Mouse (Mus musculus) thymus, adult 2 months (tissue): Measurements from ENCODE around the gene Atp13a2. TPM values are rescaled to one million over a fixed set of nuclear protein-coding genes. Genes with fewer than 3 reads are reported as not detected.

Experiments used
- DNase-seq: peaks from one replicate; pipeline ENCODE4 v3.0.0; 2021
- H3K27ac ChIP-seq: fragments of 200-500 bp; 2 replicates; pipeline ENCODE4 v1.5.1; 2012; ENCODE audit warnings: low read length, control low read depth; ENCODE audit not compliant: control insufficient read depth, insufficient read depth
- H3K27me3 ChIP-seq: fragments of 200-500 bp; 2 replicates; pipeline ENCODE4 v1.6.1; 2012; ENCODE audit warnings: mild to moderate bottlenecking, low read length, moderate library complexity, mixed read lengths; ENCODE audit not compliant: control insufficient read depth, insufficient read depth
- H3K36me3 ChIP-seq: fragments of 200-500 bp; 2 replicates; pipeline ENCODE4 v1.6.1; 2012; ENCODE audit warnings: mild to moderate bottlenecking, low read length, moderate library complexity; ENCODE audit not compliant: control insufficient read depth, insufficient read depth
- H3K4me1 ChIP-seq: fragments of 200-500 bp; replicated peaks from 2 replicates; pipeline ENCODE4 v1.6.1; 2012; ENCODE audit warnings: low read length; ENCODE audit not compliant: control insufficient read depth, insufficient read depth
- H3K4me3 ChIP-seq: fragments of 200-500 bp; 2 replicates; pipeline ENCODE4 v1.5.1; 2012; ENCODE audit warnings: mild to moderate bottlenecking, low read length, control low read depth, moderate library complexity; ENCODE audit not compliant: control insufficient read depth, insufficient read depth
- CTCF ChIP-seq: fragments of 200-500 bp; IDR thresholded peaks from 2 replicates; pipeline ENCODE4 v1.5.1; 2012; ENCODE audit warnings: mild to moderate bottlenecking, control low read depth, low read length, moderate library complexity, borderline replicate concordance; ENCODE audit not compliant: control insufficient read depth, poor library complexity, insufficient read depth; ENCODE audit errors: extremely low read depth
- POLR2A ChIP-seq: fragments of 200-500 bp; IDR thresholded peaks from 2 replicates; pipeline ENCODE4 v1.6.1; 2012; ENCODE audit warnings: mild to moderate bottlenecking, low read length, control low read depth, moderate library complexity; ENCODE audit not compliant: control insufficient read depth, poor library complexity, insufficient read depth; ENCODE audit errors: extremely low read depth
- WGBS: fragments of 180-500 bp; shearing (Covaris S2); methylation state at CpG from one replicate; pipeline ENCODE4 v1.1.7; 2018; 5-methylcytosine and 5-hydroxymethylcytosine counted together
- polyA plus RNA-seq: library from polyadenylated mRNA; depleted of rRNA; stranded (reverse); fragments of >200 nt; gene quantifications from 2 replicates; pipeline ENCODE4 v1.2.3, GENCODE M21; 2012; rRNA removed

Atp13a2 gene
- polyA plus RNA-seq, 1 experiment = 300 TPM

DNA sequence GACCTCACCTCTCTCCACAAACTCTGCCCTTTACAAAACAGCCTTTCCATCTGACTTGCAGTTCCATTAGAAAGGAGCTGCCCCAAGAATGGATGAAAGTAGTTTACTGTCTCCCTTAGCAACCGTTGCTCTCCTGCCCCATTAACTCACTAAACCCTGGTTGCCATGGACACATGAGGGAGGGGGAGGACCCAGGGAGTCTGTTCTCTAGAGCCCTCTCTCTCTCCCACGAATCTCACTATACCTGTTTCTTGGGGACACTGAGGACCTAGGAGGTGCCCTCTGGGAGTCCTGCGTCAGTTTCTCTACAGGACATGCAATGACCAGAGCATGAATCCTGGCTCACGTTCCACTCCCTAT lies 62.8 kb downstream of the Atp13a2 start:
- Histone ChIP-seq H3K36me3 (no peaks in the 10 kb centered on the region), H3K4me3 (no peak overlapping the region), H3K4me1 (no peaks in the 10 kb centered on the region), H3K27me3 (no peaks in the 10 kb centered on the region), H3K27ac (no peak overlapping the region)
- no peak for TF ChIP-seq CTCF
- TF ChIP-seq POLR2A = no peak
- no peak for DNase-seq
- WGBS = 84% methylated on average over 4 of the region's 4 CpGs

- Histone ChIP-seq H3K27ac (no peak overlapping the region), H3K27me3 (no peaks in the 10 kb centered on the region), H3K4me3 (no peak overlapping the region), H3K4me1 (no peaks in the 10 kb centered on the region), H3K36me3 (no peaks in the 10 kb centered on the region)
- DNase-seq = no peak
- TF ChIP-seq POLR2A (no peak), CTCF (no peak)
- 95% methylated on average over 12 of the region's 12 CpGs for WGBS
Measured at GRCm38 (mm10) chr4:141052442-141052841, 65.8 kb downstream of the Atp13a2 start.

GRCm38 (mm10) chr4:141053138-141053537 lies 66.5 kb downstream of the Atp13a2 start:
- H3K27me3 ChIP-seq = no peaks in the 10 kb centered on the region
- no peaks in the 10 kb centered on the region for H3K36me3 ChIP-seq
- WGBS = 91% methylated on average over 8 of the region's 8 CpGs
- no peaks in the 10 kb centered on the region for H3K4me1 ChIP-seq
- H3K27ac ChIP-seq = no peak overlapping the region
- no peak for DNase-seq
- TF ChIP-seq CTCF (no peak), POLR2A (no peak)
- no peak overlapping the region for H3K4me3 ChIP-seq

DNA sequence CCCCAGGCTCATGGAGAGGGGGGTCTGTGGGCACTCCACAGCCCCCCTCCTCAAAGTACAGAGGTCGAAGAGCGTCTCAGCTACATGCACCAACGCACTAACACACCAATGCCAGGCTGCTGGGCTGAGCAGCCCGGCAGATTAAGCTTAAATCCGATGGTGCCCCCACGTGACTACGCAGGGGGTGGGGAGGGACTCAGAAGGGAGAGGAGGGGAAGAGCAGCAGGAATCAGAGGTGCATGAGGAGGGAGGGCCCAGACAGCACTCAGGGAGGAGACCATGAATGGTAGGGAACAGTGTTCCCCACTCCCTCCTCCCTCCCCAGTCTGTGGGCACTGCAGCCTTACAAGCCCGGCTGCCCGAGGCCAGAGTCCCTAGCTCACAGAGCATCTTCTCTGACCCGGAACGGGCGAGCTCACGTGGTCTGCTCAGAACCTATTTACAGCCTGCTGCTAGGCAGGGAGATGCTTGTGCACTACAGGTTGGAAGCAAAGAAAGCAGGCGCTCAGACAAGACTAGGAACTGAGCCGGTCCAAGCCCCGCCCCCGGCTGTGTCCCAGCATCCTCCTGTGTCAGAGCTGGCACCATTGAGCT lies 67.0 kb downstream of the Atp13a2 start:
- no peak overlapping the region for H3K4me3 ChIP-seq
- H3K36me3 ChIP-seq = no peaks in the 10 kb centered on the region
- TF ChIP-seq CTCF = no peak
- no peak for TF ChIP-seq POLR2A
- no peaks in the 10 kb centered on the region for H3K4me1 ChIP-seq
- H3K27ac ChIP-seq = no peak overlapping the region
- H3K27me3 ChIP-seq = no peaks in the 10 kb centered on the region
- WGBS = 93% methylated on average over 17 of the region's 17 CpGs
- DNase-seq = no peak

Other genes with a start within 250 kb of the Atp13a2 start
- 0.90 and 1.0 TPM in 2 replicates for gene Padi6, start 244.2 kb upstream of the Atp13a2 start, polyA plus RNA-seq
- gene Padi4, start 212.6 kb upstream of the Atp13a2 start, polyA plus RNA-seq = 21.0 and 23.5 TPM in 2 replicates
- gene Padi3, start 176.2 kb upstream of the Atp13a2 start, polyA plus RNA-seq = 2.6 and 3.7 TPM in 2 replicates
- gene Padi1, start 141.1 kb upstream of the Atp13a2 start, polyA plus RNA-seq = 0.85 and 0.89 TPM in 2 replicates
- gene Padi2, start 80.5 kb upstream of the Atp13a2 start, polyA plus RNA-seq = 19.5 and 21.9 TPM in 2 replicates
- 194 and 239 TPM in 2 replicates for gene Sdhb, start 25.7 kb upstream of the Atp13a2 start, polyA plus RNA-seq
- 6.1 and 7.0 TPM in 2 replicates for gene Mfap2, start 23.5 kb downstream of the Atp13a2 start, polyA plus RNA-seq
- gene Crocc, start 73.7 kb downstream of the Atp13a2 start, polyA plus RNA-seq = 12.9 and 17.6 TPM in 2 replicates
- gene Necap2, start 91.5 kb downstream of the Atp13a2 start, polyA plus RNA-seq = 105 and 111 TPM in 2 replicates
- 0.08 and 0.23 TPM in 2 replicates for gene Spata21, start 101.5 kb downstream of the Atp13a2 start, polyA plus RNA-seq
- 54.2 and 62.1 TPM in 2 replicates for gene Szrd1, start 152.9 kb downstream of the Atp13a2 start, polyA plus RNA-seq
- gene Fbxo42, start 161.0 kb downstream of the Atp13a2 start, polyA plus RNA-seq = 29.1 and 29.3 TPM in 2 replicates
- gene Rsg1, start 227.1 kb downstream of the Atp13a2 start, polyA plus RNA-seq = 3.5 and 3.6 TPM in 2 replicates